Mouse (Mus musculus) embryonic facial prominence, embryonic 15.5 days (tissue): ENCODE measurements around the gene Dcdc2b. TPM values are rescaled to one million over a fixed set of nuclear protein-coding genes. Genes with fewer than 3 reads are reported as not detected.

Experiments used
- ATAC-seq: fragments of 200-750 bp; cut with Nextera tagmentation; 2 replicates; pipeline ENCODE4 v1.8.0; 2017; ENCODE audit warnings: low read depth, moderate TSS enrichment; ENCODE audit not compliant: insufficient number of reproducible peaks, low FRiP score, low TSS enrichment
- H3K27ac ChIP-seq: fragments of 300-500 bp; sonication (generic); replicated peaks from 2 replicates; pipeline ENCODE4 v1.5.1; 2015; ENCODE audit warnings: mild to moderate bottlenecking, inconsistent platforms
- H3K27me3 ChIP-seq: fragments of 300-500 bp; sonication (generic); 2 replicates; pipeline ENCODE4 v1.6.1; 2015; ENCODE audit warnings: inconsistent platforms
- H3K36me3 ChIP-seq: fragments of 300-500 bp; sonication (generic); 2 replicates; pipeline ENCODE4 v1.6.1; 2015; ENCODE audit warnings: mild to moderate bottlenecking, inconsistent platforms
- H3K4me1 ChIP-seq: fragments of 300-500 bp; sonication (generic); 2 replicates; pipeline ENCODE4 v1.6.1; 2015; ENCODE audit warnings: inconsistent platforms
- H3K4me2 ChIP-seq: fragments of 300-500 bp; sonication (generic); replicated peaks from 2 replicates; pipeline ENCODE4 v1.6.1; 2015; ENCODE audit warnings: mild to moderate bottlenecking, inconsistent platforms
- H3K4me3 ChIP-seq: fragments of 300-500 bp; sonication (generic); replicated peaks from 2 replicates; pipeline ENCODE4 v1.5.1; 2015; ENCODE audit warnings: mild to moderate bottlenecking, inconsistent platforms
- H3K9ac ChIP-seq: fragments of 300-500 bp; sonication (generic); 2 replicates; pipeline ENCODE4 v1.6.1; 2015; ENCODE audit warnings: inconsistent platforms
- H3K9me3 ChIP-seq: fragments of 300-500 bp; sonication (generic); replicated peaks from 2 replicates; pipeline ENCODE4 v1.6.1; 2016; ENCODE audit warnings: inconsistent platforms
- WGBS: fragments of 180-500 bp; shearing (Covaris S2); methylation state at CpG from one replicate; pipeline ENCODE4 v1.1.7; 2015; 5-methylcytosine and 5-hydroxymethylcytosine counted together
- polyA plus RNA-seq: library from polyadenylated mRNA; unstranded; fragments of >200 nt; fragmentation: Nextera tagmentation; extraction: Ambion mirVana; gene quantifications from 2 replicates; pipeline ENCODE4 v1.2.1, GENCODE M21; 2015

Gene Dcdc2b
- polyA plus RNA-seq, 1 experiment from 2014 or later = 3.7 TPM

- Histone ChIP-seq H3K4me3 (no peak overlapping the region), H3K27ac (no peak overlapping the region), H3K4me1 (peaks cover 27% of the 10 kb centered on the region), H3K27me3 (no peaks in the 10 kb centered on the region), H3K9ac (no peak overlapping the region), H3K4me2 (no peak overlapping the region), H3K36me3 (peaks cover 94% of the 10 kb centered on the region), H3K9me3 (no peaks in the 10 kb centered on the region)
- 93% methylated on average over 6 of the region's 6 CpGs for WGBS
- no peak for ATAC-seq
Measured at GRCm38 (mm10) chr4:129633852-129634251, 19.8 kb upstream of the Dcdc2b start.

- H3K4me1 ChIP-seq = peaks cover 12% of the 10 kb centered on the region
- WGBS = 77% methylated on average over 12 of the region's 12 CpGs
- no peak overlapping the region for H3K4me2 ChIP-seq
- H3K36me3 ChIP-seq = peaks cover 96% of the 10 kb centered on the region
- H3K27me3 ChIP-seq = no peaks in the 10 kb centered on the region
- H3K9ac ChIP-seq = no peak overlapping the region
- H3K4me3 ChIP-seq = no peak overlapping the region
- no peak overlapping the region for H3K27ac ChIP-seq
- no peak for ATAC-seq
- no peaks in the 10 kb centered on the region for H3K9me3 ChIP-seq
Measured at GRCm38 (mm10) chr4:129631867-129632266, 17.8 kb upstream of the Dcdc2b start.

- H3K27me3 ChIP-seq = no peaks in the 10 kb centered on the region
- 0 out of 2 replicates have a peak overlapping the region, but pooled peaks have one; percentile 6 for H3K9ac ChIP-seq
- H3K9me3 ChIP-seq = no peaks in the 10 kb centered on the region
- ATAC-seq = no peak
- WGBS = 84% methylated on average over 4 of the region's 4 CpGs
- H3K36me3 ChIP-seq = peaks cover 96% of the 10 kb centered on the region
- H3K4me2 ChIP-seq = no peak overlapping the region
- H3K4me1 ChIP-seq = peaks cover 11% of the 10 kb centered on the region
- H3K4me3 ChIP-seq = no peak overlapping the region
- H3K27ac ChIP-seq = no peak overlapping the region
Measured at GRCm38 (mm10) chr4:129630944-129631343, 16.9 kb upstream of the Dcdc2b start.

GRCm38 (mm10) chr4:129626035-129626434 lies 12.0 kb upstream of the Dcdc2b start:
- H3K36me3 ChIP-seq = peaks cover 51% of the 10 kb centered on the region
- H3K4me2 ChIP-seq = no peak overlapping the region
- no peak overlapping the region for H3K27ac ChIP-seq
- no peak for ATAC-seq
- peaks cover 38% of the 10 kb centered on the region for H3K4me1 ChIP-seq
- WGBS = 75% methylated on average over 6 of the region's 6 CpGs
- H3K9ac ChIP-seq = no peak overlapping the region
- H3K27me3 ChIP-seq = no peaks in the 10 kb centered on the region
- no peaks in the 10 kb centered on the region for H3K9me3 ChIP-seq
- no peak overlapping the region for H3K4me3 ChIP-seq

GRCm38 (mm10) chr4:129625496-129625895 lies 11.4 kb upstream of the Dcdc2b start:
- H3K9me3 ChIP-seq = no peaks in the 10 kb centered on the region
- 44% methylated on average over 4 of the region's 4 CpGs for WGBS
- H3K4me1 ChIP-seq = peaks cover 37% of the 10 kb centered on the region
- no peak for ATAC-seq
- H3K27ac ChIP-seq = peak overlapping the region; percentile 96
- H3K4me2 ChIP-seq = peak overlapping the region; percentile 76
- no peak overlapping the region for H3K9ac ChIP-seq
- H3K4me3 ChIP-seq = no peak overlapping the region
- H3K36me3 ChIP-seq = peaks cover 48% of the 10 kb centered on the region
- H3K27me3 ChIP-seq = no peaks in the 10 kb centered on the region

- Histone ChIP-seq H3K27me3 (no peaks in the 10 kb centered on the region), H3K27ac (peak overlapping the region; percentile 96), H3K4me3 (peak overlapping the region; percentile 68), H3K9ac (no peak overlapping the region; the same call in 1 of the 2 replicates), H3K4me1 (peaks cover 37% of the 10 kb centered on the region), H3K4me2 (peak overlapping the region; percentile 76), H3K36me3 (peaks cover 46% of the 10 kb centered on the region), H3K9me3 (no peaks in the 10 kb centered on the region)
- ATAC-seq = no peak
- 0% methylated on average over 6 of the region's 6 CpGs for WGBS
Measured at GRCm38 (mm10) chr4:129625029-129625370, 10.9 kb upstream of the Dcdc2b start.

GRCm38 (mm10) chr4:129624281-129625028 lies 10.4 kb upstream of the Dcdc2b start:
- Histone ChIP-seq H3K4me3 (peak overlapping the region; percentile 68), H3K4me1 (peaks cover 37% of the 10 kb centered on the region), H3K27ac (peak overlapping the region; percentile 96), H3K27me3 (no peaks in the 10 kb centered on the region), H3K9me3 (no peaks in the 10 kb centered on the region), H3K4me2 (peak overlapping the region; percentile 76), H3K36me3 (peaks cover 41% of the 10 kb centered on the region), H3K9ac (peak overlapping the region; percentile 59)
- ATAC-seq = peak; percentile 92
- 0% methylated on average over 18 of the region's 18 CpGs for WGBS

GRCm38 (mm10) chr4:129623681-129624091 lies 9.6 kb upstream of the Dcdc2b start, which contains the start of gene Ccdc28b:
Gene Ccdc28b, minus strand, starts transcription at chr4:129623947.
- WGBS = 0% methylated on average over 10 of the region's 10 CpGs
- H3K4me1 ChIP-seq = peaks cover 40% of the 10 kb centered on the region
- ATAC-seq = 0 out of 2 replicates have a peak, but pooled peaks have one; percentile 12

GRCm38 (mm10) chr4:129622803-129623535 lies 8.9 kb upstream of the Dcdc2b start:
- Histone ChIP-seq H3K27ac (peak overlapping the region; percentile 96), H3K9ac (peak overlapping the region; percentile 59), H3K9me3 (no peaks in the 10 kb centered on the region), H3K4me1 (peaks cover 47% of the 10 kb centered on the region), H3K27me3 (no peaks in the 10 kb centered on the region), H3K36me3 (peaks cover 26% of the 10 kb centered on the region), H3K4me3 (peak overlapping the region; percentile 68), H3K4me2 (peak overlapping the region; percentile 76)
- ATAC-seq = no peak
- 22% methylated on average over 8 of the region's 8 CpGs for WGBS

More at GRCm38 (mm10) chr4:129623681-129624091, 9.6 kb upstream of the Dcdc2b start, which contains the start of gene Ccdc28b:
- peak within 1 kb of the TSS; percentile 59 for H3K9ac ChIP-seq
- peaks cover 33% of the 10 kb centered on the region for H3K36me3 ChIP-seq
- peak within 1 kb of the TSS; percentile 76 for H3K4me2 ChIP-seq
- H3K27ac ChIP-seq = peak within 1 kb of the TSS; percentile 96
- H3K9me3 ChIP-seq = no peaks in the 10 kb centered on the region
- H3K27me3 ChIP-seq = no peaks in the 10 kb centered on the region
- H3K4me3 ChIP-seq = peak within 1 kb of the TSS; percentile 68

- Histone ChIP-seq H3K27ac (0 out of 2 replicates have a peak overlapping the region, but pooled peaks have one; percentile 12), H3K4me3 (peak overlapping the region; percentile 68; the same call in 1 of the 2 replicates), H3K4me1 (peaks cover 52% of the 10 kb centered on the region), H3K27me3 (no peaks in the 10 kb centered on the region), H3K9me3 (no peaks in the 10 kb centered on the region), H3K36me3 (peaks cover 21% of the 10 kb centered on the region), H3K4me2 (peak overlapping the region; percentile 76), H3K9ac (peak overlapping the region; percentile 59; the same call in 1 of the 2 replicates)
- WGBS = 83% methylated on average over 11 of the region's 11 CpGs
- no peak for ATAC-seq
Measured at GRCm38 (mm10) chr4:129622120-129622802, 8.2 kb upstream of the Dcdc2b start.
